Mouse (Mus musculus): ENCODE results near the gene Card10.

DNA sequence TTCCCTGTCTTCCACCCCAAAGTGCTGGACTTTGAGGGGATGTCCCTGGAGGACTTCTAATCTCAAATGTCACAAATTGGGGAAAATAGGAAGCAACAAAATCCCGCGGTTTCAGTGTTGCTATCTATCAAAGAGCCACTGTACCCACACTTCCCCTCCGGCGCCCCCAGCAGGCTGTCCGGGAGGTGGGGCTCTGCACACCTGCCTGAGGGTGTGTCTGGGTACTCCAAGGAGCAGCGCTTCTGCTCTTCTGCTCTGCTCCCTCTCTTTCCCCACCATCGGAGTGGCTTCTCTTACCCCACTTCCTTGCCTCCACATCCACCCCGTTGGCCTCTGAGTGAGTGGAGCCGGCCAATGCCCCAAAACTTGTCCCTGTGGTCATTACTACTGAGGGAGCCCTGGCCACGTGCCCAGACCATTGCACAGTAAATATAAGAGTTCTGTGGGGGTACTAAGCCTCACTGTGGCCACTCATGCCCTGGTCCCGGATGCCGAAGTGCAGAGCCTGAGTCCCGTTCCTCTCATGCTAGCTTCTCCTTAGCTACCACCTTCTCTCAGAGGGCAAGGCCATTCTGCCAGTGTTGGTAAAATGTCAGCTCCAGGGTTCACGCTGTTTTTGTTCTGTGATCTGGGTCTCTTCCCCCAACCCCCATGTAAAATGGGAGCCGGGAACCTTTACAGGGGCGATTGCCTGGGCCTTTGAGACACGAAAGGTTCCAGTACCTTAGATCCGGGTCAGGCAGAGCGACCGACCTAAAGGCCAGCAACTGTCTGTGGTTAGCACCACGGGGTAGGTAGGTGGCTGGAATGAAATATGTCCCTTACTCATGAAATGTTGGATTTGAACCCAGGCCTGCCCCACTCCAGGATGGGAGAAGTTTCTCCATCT lies 41.0 kb upstream of the Card10 start:
- TF ChIP-seq ZC3H11A (IDR thresholded peaks at IDR 0.05; ENCODE audit: borderline replicate concordance, low read depth, low read length) (no peak), HCFC1 (IDR thresholded peaks at IDR 0.05; ENCODE audit: borderline replicate concordance, insufficient read depth, low read length) (no peak), MAFK (IDR thresholded peaks at IDR 0.05; ENCODE audit: insufficient read depth, low read depth, low read length) (no peak)
